Comparison of ENCODE assay signal across 7 mouse cellular contexts in genomic region chr10:58497320-58498284, GRCm38 (mm10). TPM values are rescaled to one million over a fixed set of nuclear protein-coding genes. Genes with fewer than 3 reads are reported as not detected.
DNase-seq lines count a peak whose midpoint lies in the region; ATAC-seq and TF ChIP-seq lines count a peak whose summit lies in the region.

TSS of gene Ccdc138 (plus strand) at chr10:58497948.

- DNase-seq in adrenal gland, adult 8-10 months = peak; percentile 92
- peak; percentile 94 for DNase-seq in embryo, embryonic 9.5 days (ENCODE audit: extremely low spot score)
- peak; percentile 55 for DNase-seq in gonadal fat pad, adult 2 months (ENCODE audit: low read depth)
- peak; percentile 91 for DNase-seq in left cerebral cortex, postnatal 4 days

- H3K27ac ChIP-seq in intestine, postnatal 0 days (ENCODE audit: low read depth, low read length) = peak within 1 kb of the TSS; percentile 79
- H3K27ac ChIP-seq in midbrain, embryonic 12.5 days (replicated peaks) = peak within 1 kb of the TSS; percentile 72
- peak within 1 kb of the TSS; percentile 83 for H3K27ac ChIP-seq in small intestine, adult 2 months (ENCODE audit: insufficient read depth, low read depth, low read length)

- peak within 1 kb of the TSS; percentile 81 for H3K4me3 ChIP-seq in intestine, postnatal 0 days (ENCODE audit: low read depth, low read length)
- peak within 1 kb of the TSS; percentile 70 for H3K4me3 ChIP-seq in midbrain, embryonic 12.5 days
- H3K4me3 ChIP-seq in small intestine, adult 2 months (ENCODE audit: low read depth, low read length) = peak within 1 kb of the TSS; percentile 84

- whole genome bisulfite sequencing in intestine, postnatal 0 days = under 1% methylated on average over 50 of the region's 50 CpGs
- WGBS in midbrain, embryonic 12.5 days = 1% methylated on average over 50 of the region's 50 CpGs
- WGBS in small intestine, adult 2 months = 2% methylated on average over 50 of the region's 50 CpGs

- intact Hi-C loops in left cerebral cortex, postnatal 4 days (cut with DNase I) = no loop called here

- peak; percentile 36 for TF ChIP-seq POLR2A in small intestine, adult 2 months (IDR thresholded peaks at IDR 0.05; ENCODE audit: low read depth, low read length)

- TF ChIP-seq CTCF in intestine, postnatal 0 days (IDR thresholded peaks at IDR 0.05; ENCODE audit: low read depth) = peak; percentile 72
- peak; percentile 54; the same call in 1 of the 2 replicates for TF ChIP-seq CTCF in small intestine, adult 2 months (IDR thresholded peaks at IDR 0.05; ENCODE audit: extremely low read depth, insufficient read length, insufficient replicate concordance, low read depth, low read length)

- peak; percentile 99 for ATAC-seq in intestine, postnatal 0 days
- ATAC-seq in midbrain, embryonic 12.5 days (ENCODE audit: low FRiP score, low read depth) = peak; percentile 98

- H3K36me3 ChIP-seq in intestine, postnatal 0 days (ENCODE audit: control insufficient read depth, insufficient read depth) = peaks cover 14% of the 10 kb centered on the region; the same call in 1 of the 2 replicates
- H3K36me3 ChIP-seq in midbrain, embryonic 12.5 days = peaks cover 26% of the 10 kb centered on the region
- peaks cover 14% of the 10 kb centered on the region for H3K36me3 ChIP-seq in small intestine, adult 2 months (ENCODE audit: control insufficient read depth, insufficient read depth, low read length)

- no peaks in the 10 kb centered on the region for H3K27me3 ChIP-seq in intestine, postnatal 0 days (replicated peaks; ENCODE audit: control insufficient read depth, insufficient read depth, low read length)
- no peaks in the 10 kb centered on the region for H3K27me3 ChIP-seq in midbrain, embryonic 12.5 days
- H3K27me3 ChIP-seq in small intestine, adult 2 months (ENCODE audit: control insufficient read depth, insufficient read depth, low read length) = no peaks in the 10 kb centered on the region

- H3K9me3 ChIP-seq in intestine, postnatal 0 days (ENCODE audit: control insufficient read depth) = no peaks in the 10 kb centered on the region
- H3K9me3 ChIP-seq in midbrain, embryonic 12.5 days = no peaks in the 10 kb centered on the region

- peak within 1 kb of the TSS; percentile 64 for H3K4me2 ChIP-seq in intestine, postnatal 0 days (replicated peaks; ENCODE audit: low read depth)
- peak within 1 kb of the TSS; percentile 65 for H3K4me2 ChIP-seq in midbrain, embryonic 12.5 days (replicated peaks)

- 0 out of 2 replicates have a peak, but pooled peaks cover 5% of the 10 kb centered on the region for H3K4me1 ChIP-seq in intestine, postnatal 0 days (replicated peaks; ENCODE audit: control insufficient read depth, insufficient read depth, low read length)
- H3K4me1 ChIP-seq in midbrain, embryonic 12.5 days = peaks cover 13% of the 10 kb centered on the region
- H3K4me1 ChIP-seq in small intestine, adult 2 months (ENCODE audit: control insufficient read depth, insufficient read depth, insufficient read length, low read length) = peaks cover 3% of the 10 kb centered on the region; the same call in 1 of the 2 replicates

- H3K9ac ChIP-seq in intestine, postnatal 0 days (ENCODE audit: low read depth, low read length) = peak within 1 kb of the TSS; percentile 48
- H3K9ac ChIP-seq in midbrain, embryonic 12.5 days (replicated peaks) = peak within 1 kb of the TSS; percentile 68

RNA-seq across cellular contexts. Expression of gene Ccdc138, which starts in this region (rescaled TPM):
- 1 to 10 TPM; 3.2 to 4.2 (median 3.8) TPM for total RNA-seq in adrenal gland, adult 8-10 months (2022)
- 0.74 and 0.85 TPM in 2 replicates for polyA plus RNA-seq in gonadal fat pad, adult 2 months (2012; rRNA removed)
- 2.5 and 2.6 TPM in 2 replicates for polyA plus RNA-seq in intestine, postnatal 0 days (2015; fragmentation: Nextera tagmentation; extraction: Ambion mirVana)
- total RNA-seq in left cerebral cortex, postnatal 4 days (2021) = 1 to 10 TPM; 7.5 to 8.0 TPM
- polyA plus RNA-seq in midbrain, embryonic 12.5 days (2016; fragmentation: Nextera tagmentation; extraction: Ambion mirVana) = 15.3 and 15.4 TPM in 2 replicates
- polyA plus RNA-seq in small intestine, adult 2 months (2012; rRNA removed) = 0.20 and 0.32 TPM in 2 replicates

Comparison
In these comparisons a context has a peak if more than half of its experiments do, and no peak if none do; other contexts are left out.
1. Peak in every context shown above with its lines: DNase-seq, ATAC-seq, H3K4me3 ChIP-seq and H3K27ac ChIP-seq.
2. Peak in DNase-seq in gonadal fat pad, adult 2 months; RNA of the gene not detected or under 1 TPM.